Mouse (Mus musculus) bone marrow macrophage, adult 2 months (primary cell): Measurements from ENCODE around the gene Orc3.

Source experiments
- CTCF ChIP-seq: IDR thresholded peaks from 2 replicates; pipeline ENCODE4 v1.5.1; 2012; ENCODE audit warnings: low read depth, mild to moderate bottlenecking, low read length, moderate library complexity
- POLR2A ChIP-seq: IDR thresholded peaks from 2 replicates; pipeline ENCODE4 v1.6.1; 2012; ENCODE audit warnings: mild to moderate bottlenecking, low read depth, low read length, borderline replicate concordance

DNA sequence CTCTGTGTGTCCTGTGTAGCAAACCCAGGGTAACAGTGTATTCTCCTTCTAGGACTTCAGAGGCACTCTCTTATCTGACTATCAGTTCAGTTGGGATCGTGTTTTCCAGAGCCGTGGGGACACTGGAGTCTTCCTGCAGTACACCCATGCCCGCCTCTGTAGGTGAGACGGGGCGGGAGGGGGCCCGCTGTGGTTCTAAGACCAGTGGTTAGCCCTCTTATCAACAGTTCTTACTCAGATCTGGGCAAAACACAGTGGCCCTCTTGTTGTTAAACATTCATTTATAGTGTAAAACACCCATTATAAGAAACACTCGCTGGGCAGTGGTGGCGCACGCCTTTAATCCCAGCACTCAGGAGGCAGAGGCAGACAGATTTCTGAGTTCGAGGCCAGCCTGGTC is 41.4 kb upstream of the Orc3 start:
- TF ChIP-seq POLR2A (no peak), CTCF (no peak)
